Mouse (Mus musculus) frontal cortex, postnatal 25 days (tissue): ENCODE data around the gene D930020B18Rik.

Experiments
- DNase-seq, 2 experiments: peaks; one replicate each; pipeline ENCODE4 v3.0.0; 2022; ENCODE audit warnings: low spot score in 2 of 2

The D930020B18Rik gene

DNA sequence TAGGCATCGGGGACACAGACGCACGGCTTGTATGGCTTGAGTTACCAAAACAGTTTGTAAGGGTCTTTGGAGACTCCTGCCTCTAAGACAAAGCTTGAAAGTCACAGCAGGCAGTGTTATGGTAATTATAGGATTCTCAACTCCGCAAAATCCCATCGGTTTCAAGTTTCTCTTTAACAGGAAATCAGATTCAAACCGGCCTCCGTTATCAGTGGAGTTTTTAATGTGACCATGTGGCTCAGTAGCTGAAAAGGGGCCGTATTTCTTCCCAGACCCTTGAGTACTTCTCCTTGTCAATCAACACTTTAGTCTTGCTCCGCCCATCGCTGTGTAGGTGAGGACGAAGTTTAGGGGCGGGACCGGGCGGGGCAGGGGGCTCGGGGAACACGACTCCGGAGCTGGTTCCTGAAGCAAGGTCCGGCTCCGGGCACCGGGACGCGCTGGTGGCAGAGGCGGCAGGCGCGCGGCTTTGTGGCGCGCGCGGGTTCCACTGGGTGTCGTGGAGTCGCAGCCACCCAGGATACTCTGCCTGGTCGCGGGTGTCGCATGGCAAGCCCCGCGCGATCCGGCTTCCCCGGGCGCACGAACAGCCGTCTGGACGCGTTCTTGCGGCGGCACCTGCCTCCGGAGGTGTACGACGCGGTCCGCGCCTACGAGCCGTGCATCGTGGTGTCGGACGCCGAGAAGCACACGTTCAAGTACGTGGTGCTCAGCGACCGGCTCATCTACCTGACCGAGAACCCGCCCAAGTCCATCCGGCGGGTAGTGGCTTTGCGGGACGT lies at the start of gene D930020B18Rik:
D930020B18Rik (plus strand) TSS at position 317 of the 782 bp plus-strand sequence.
- DNase-seq, result no peak

GRCm38 (mm10) chr10:121596580-121596979 lies 44.8 kb upstream of the D930020B18Rik start:
- DNase-seq, result no peak

DNA sequence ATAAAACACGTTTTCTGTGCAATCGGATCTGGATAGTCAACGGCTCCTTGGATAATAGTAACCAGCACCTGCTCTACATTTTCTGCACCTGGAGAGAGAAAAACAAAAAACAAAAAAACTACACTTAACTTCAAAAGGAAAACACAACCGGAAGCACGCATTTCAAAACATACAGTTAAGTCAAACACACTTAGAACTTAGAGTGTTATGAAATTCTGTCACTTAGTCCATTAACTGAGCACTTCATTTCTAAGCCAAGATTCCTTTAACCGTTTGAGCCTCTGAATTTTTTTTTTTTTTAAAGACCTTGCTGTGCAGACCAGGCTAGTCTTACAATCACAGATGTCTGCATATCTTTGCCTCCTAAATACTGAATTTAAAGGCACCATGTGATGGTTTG lies 40.1 kb upstream of the D930020B18Rik start:
- no peak for DNase-seq

GRCm38 (mm10) chr10:121603556-121603955 lies 37.8 kb upstream of the D930020B18Rik start:
- no peak for DNase-seq

DNA sequence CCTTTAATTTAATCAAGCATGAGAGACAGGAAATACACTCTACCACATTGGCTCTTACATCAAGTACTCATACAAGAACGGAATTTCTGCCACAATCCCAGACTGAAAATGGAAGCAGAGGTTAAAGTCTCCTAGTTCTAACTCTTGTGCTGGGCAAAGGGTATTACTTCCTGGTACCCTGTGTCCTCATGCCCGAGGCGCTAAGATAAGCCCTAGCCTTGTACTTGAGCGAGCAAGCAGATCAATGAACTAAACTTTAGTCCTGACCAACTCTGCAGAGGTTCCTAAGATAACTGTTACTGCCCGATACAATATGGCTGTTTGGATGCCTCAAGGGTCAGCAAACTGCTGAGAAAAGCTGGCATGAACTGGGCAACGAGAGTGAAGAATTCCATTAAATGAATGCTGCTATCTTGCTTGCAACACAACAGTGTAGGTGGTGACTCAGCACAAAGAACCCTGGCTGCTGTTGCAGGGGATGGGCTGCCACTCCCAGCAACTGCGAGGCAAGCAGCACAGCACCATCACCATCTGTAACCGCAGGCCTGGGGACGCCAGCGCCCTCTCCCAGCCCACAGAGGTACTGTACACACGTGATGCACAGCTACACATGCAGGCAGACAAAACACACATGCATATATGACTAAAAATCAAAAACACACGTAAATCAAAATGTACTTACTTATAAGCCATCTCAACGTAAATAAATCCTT lies 36.6 kb upstream of the D930020B18Rik start:
- DNase-seq, result no peak

DNA sequence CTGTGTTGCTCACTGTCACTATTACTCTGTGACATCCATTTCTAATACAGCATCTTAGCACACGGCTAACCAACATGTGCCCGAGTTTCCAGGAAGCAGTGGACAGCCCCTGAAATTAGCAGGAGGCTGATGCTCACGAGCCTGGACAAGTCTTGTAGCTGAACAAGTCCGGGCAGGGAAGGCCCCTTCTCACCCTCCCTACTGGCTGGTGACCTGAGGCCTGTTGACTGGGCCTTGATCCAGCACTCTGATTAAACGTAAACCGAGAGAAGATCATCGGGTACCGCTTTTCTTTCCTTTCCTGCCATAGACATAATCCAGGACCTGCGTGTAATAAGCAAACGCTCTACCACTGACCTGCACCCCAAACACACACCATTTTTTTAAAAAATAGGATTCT lies 33.2 kb upstream of the D930020B18Rik start:
- no peak for DNase-seq

- no peak for DNase-seq
These were observed 29.8 kb upstream of the D930020B18Rik start for GRCm38 (mm10) chr10:121611587-121611986.

GRCm38 (mm10) chr10:121612448-121612847 lies 28.9 kb upstream of the D930020B18Rik start:
- no peak for DNase-seq

DNA sequence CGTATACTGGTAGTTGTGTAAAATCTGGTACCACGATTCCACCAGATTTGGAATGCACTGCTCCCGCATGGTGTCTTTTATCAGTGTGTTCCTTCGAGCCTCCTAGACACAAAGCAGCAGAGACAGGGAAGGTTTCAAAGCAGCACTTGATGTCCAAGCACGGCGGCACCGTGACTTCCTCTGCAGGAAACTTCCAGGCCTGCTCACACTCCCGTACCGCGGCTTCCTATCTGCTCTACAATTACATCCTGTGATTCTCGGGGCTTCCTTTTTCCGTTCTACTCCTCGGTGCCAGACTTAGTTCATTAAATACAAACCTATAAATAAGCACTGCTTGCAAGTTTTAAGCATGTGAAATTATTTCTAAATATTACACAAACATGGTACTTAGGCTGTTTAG lies 27.8 kb upstream of the D930020B18Rik start:
- DNase-seq, result no peak

DNA sequence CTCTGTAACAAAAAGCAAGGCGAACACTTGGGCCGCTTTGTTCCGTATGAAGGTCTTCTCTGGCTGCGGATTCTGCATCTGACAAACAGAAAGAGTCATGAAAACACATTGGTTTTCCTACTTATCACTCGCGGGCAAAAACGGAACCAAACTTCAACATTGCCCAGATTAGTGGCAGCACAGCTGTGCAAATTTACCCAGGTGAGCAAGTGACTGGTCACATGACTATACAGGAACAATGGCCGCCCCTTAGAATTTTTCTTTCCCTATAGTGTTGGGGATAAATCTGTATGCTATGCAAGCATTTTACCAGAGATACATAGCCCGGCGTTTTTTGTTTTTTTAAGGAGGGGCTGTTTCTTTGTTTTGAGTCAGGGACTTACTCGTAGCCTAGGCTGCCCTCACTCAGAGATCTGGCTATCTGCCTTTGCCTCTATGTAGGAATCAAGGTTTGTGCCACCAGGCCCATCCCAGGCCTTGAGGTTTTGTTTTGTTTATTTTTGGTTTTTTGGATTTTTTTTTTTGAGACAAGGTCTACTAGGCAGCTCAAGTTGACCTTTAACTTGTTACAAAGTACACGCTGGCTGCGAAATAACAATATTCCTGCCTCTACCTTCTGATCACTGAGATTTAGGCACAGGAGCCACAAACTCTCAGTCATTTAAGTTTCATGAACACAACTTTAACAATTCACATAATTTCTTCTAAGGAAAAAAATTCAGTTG lies 26.1 kb upstream of the D930020B18Rik start:
- no peak for DNase-seq

DNA sequence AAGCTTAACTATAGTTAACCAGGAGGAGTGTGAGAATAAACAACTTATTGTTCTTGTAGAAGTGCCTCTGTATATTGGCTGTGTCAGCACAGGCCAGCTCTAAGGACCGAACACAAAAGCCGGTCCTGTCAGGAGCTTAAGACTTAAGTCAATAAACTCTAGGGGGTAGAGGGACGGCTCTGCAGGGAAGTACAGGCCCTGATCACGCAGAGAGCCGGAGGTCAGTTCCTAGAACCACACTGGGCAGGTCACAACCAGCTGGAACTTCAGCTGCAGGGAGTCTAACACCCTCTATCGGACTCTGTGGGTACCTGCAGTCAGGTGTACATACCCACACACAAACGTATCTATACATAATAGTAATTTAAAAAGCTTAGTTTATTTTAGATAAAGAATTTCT lies 25.5 kb upstream of the D930020B18Rik start:
- DNase-seq, result no peak

DNA sequence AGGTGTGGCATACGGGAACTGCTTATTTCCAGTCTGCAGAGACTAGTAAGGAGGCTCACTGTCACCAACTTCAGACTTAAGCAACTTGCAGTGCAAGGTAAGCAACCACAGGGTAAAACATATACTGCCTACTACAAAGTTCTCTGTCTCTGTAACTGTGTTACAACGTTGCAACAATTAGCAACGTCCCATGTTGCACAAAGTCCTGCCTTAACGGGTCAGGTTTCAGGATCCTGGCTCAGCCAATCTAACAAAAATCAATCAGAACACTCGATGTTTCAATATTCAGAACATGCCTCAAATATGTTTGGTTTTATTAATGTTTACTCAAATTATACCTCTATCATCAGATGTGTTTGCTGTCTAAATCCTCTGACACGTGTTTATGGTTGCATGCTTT lies 19.0 kb upstream of the D930020B18Rik start:
- no peak for DNase-seq

GRCm38 (mm10) chr10:121623670-121624069 lies 17.7 kb upstream of the D930020B18Rik start:
- DNase-seq, result no peak

GRCm38 (mm10) chr10:121625006-121625405 lies 16.4 kb upstream of the D930020B18Rik start:
- no peak for DNase-seq

GRCm38 (mm10) chr10:121625407-121626185 lies 15.8 kb upstream of the D930020B18Rik start:
- DNase-seq, result no peak

DNA sequence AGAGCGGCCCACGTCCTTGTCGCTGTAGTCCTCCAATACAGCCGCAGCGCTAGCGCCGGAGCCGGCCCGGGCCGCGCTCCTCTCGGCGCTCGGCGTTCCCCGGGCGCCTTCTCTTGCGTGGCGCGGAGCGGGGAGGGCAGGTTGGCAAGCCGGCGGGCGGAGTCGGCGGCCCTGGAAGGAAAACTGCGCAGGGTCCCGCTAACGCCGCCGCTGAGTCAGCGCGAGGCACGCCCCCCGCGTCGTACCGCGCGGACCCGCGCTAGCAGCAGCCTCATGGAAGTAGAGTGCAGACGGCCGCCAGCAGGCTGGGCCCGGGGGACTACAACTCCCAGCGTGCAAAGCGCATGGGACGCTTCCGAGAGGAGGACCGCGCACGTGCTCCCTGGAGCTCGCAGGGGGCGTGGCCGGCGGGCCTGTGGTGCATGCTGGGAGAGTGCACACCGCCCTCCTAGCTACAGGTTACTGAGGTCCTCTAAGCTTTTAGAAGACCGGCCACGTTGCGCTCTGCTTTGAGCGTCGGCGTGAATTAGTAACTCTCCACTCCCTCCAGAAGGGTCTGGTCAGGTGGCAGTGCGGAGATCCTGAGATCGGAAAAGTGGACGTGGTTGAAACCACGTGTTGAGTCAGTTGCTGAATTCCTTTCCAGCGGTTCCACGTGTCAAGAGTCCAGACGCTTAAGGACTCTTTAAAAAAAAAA lies 15.1 kb upstream of the D930020B18Rik start, which contains the start of gene Xpot:
Xpot (minus strand) TSS at position 147 of the 697 bp plus-strand sequence.
- DNase-seq, result peak; percentile 95 to 97

GRCm38 (mm10) chr10:121627216-121627852 lies 14.1 kb upstream of the D930020B18Rik start:
- DNase-seq, result no peak

DNA sequence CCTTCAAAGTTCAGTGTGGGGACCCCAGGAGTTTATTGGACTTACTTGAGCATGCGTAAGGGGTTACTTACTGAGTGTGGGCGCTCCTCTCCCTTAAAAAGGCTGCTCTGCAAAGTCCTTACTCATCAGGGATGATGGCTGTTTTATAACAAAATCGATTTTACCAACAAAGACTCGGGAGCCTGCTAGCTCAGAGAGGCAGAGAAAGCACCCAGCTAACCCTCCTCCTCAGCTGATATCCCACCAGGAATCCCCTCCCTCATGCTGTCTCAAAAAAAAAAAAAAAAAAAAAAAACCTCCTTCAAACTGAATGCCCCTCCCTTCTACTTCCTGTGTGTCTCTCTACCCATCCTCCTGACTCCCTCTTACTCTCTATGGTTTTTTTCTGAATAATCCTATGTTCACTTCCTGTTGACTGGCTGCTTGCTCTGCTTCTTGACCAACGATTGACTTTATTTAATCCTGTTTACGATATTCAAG lies 12.8 kb upstream of the D930020B18Rik start:
- no peak for DNase-seq

- no peak for DNase-seq
These were observed 7.2 kb upstream of the D930020B18Rik start for GRCm38 (mm10) chr10:121634159-121634558.

- DNase-seq, result no peak
These were observed 5.1 kb upstream of the D930020B18Rik start for GRCm38 (mm10) chr10:121636276-121636675.
